Mouse (Mus musculus) fibroblast of lung, adult 2 months (primary cell): ENCODE data around the gene Pan3.
A peak's percentile ranks its signal among the peaks of the same experiment; 100 is the strongest.

Experiments used
- DNase-seq: peaks from one replicate; pipeline ENCODE4 v3.0.0-alpha.2; 2011; ENCODE audit warnings: low read depth

The Pan3 gene

GRCm38 (mm10) chr5:147429535-147430305, at the start of gene Pan3:
Gene Pan3 (plus strand): TSS chr5:147430161.
- DNase-seq: peak; percentile 79

DNA sequence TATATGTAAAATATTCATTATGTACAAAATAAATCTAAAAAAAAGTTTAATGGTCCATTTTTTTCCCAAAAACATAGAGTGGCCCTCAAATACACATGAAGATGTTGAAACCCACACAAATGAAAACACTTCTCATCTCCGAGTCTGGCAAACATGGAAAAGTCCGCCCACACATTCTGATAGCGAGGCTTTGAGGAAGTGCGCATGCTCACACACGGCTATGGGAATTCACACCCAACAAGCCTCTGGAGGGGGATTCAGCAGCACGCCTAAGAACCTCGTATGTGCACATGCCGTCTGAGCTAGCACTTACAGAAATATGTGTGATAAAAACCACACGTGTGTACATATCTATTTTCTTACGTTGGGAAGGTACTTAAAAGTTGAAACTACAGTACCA, 48.6 kb upstream of the Pan3 start:
- no peak for DNase-seq

DNA sequence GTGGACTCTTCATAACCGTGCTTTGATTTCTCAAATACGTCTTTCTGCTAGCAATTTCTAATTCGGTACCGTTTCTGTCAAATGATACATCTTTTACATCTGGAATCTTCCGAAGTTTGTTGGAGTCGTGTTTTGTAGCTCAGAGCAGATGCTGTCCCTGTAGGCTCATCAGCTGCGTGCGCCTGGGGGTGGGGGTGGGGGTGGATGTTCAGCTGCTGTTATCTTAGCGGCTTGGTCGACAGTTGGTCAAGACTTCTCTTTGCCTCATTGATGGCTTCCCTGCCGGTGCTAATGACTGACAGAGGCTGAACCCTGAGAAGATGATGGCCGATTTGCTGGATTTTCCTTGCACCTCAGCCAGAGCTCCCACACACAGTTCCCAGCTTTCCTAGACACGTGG, 43.1 kb upstream of the Pan3 start:
- no peak for DNase-seq

GRCm38 (mm10) chr5:147388376-147389008, 41.5 kb upstream of the Pan3 start:
- no peak for DNase-seq

GRCm38 (mm10) chr5:147389052-147389451, 40.9 kb upstream of the Pan3 start:
- no peak for DNase-seq

DNA sequence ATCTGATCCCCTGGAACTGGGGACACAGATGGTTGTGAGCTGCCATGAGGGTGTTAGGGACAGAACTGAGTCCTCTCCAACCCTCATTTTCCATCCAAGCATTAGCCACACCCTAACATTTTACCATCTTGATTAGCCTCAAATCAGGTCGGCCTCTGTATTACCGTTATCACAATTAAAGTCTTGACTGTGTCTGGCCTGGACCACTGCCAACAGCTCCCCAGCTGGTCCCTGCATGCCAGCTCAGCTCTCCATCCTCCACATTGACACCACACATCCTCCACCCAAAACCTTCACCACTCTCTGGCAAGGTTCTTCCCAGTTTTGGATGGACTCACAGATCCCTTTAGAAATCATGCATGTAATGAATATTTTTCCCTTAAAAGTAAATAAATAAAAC, 39.2 kb upstream of the Pan3 start:
- DNase-seq: no peak

DNA sequence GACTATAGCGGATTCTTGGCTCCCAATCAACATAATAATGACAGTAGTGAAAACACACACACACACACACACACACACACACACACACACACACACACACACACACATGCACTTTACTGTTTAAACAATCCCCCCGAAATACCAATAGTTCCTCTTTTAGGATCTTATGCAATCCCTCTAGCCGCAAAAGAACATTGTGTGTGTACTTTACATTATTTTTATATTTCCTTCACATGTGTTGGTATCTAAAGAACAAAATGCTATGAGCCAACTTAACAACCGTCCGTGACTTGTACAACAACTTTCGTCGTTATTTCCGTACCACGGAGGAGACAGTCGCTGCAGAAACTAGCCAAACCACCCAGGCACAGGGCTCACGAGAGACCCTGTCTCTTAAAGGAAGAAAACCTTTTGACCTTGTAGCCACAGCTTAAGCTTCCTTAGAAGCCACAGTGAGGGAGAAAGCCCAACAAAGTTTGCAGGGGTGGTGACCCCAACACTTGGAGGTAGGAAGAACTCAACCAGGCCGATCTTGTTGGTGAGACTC, 37.2 kb upstream of the Pan3 start:
- DNase-seq: no peak

GRCm38 (mm10) chr5:147395050-147395449, 34.9 kb upstream of the Pan3 start:
- no peak for DNase-seq

GRCm38 (mm10) chr5:147399843-147400504, 30.0 kb upstream of the Pan3 start, which contains the start of gene Flt3:
Gene Flt3 (minus strand): TSS chr5:147400489.
- DNase-seq: no peak

DNA sequence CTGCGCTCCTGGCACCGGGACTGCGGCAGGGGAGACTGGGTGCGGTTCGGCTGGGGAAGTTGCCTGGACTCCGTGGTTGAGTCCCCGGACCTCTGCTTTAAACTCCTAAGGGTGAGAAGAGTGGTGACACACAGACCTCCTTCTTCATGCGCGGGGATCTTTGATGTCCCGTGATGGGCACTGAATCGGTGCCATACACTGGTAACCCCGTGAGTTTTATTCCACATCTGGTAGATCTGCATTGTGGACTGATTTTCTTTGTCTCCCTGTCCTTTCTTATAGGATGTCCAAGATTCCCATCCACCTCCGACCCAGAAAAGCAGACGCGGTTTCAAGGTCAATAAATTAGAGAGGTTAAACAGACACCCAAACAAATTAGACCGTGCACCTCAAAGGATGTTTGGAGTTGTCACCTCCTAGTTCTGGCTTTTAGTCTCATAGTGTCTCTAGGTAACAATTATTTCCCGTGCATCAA, 29.4 kb upstream of the Pan3 start:
- no peak for DNase-seq

DNA sequence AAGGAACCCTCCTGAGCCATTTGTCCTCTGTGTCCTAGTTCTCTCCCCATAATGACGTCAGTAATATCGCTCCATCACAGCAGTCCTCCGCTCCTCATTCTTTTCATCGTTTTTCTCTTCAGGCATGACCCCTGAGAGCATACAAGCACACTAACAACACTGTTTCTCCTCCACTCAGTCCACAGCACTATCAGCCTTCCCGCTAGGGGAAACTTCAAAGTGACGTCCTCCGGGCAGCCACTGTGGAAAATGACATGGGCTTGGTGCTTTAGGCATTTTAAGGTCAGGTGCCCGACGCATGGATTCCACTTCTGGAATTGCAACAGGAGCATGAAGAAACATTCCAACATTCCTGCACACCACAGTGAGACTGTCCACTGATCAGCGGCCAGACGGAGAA, 28.9 kb upstream of the Pan3 start:
- no peak for DNase-seq

DNA sequence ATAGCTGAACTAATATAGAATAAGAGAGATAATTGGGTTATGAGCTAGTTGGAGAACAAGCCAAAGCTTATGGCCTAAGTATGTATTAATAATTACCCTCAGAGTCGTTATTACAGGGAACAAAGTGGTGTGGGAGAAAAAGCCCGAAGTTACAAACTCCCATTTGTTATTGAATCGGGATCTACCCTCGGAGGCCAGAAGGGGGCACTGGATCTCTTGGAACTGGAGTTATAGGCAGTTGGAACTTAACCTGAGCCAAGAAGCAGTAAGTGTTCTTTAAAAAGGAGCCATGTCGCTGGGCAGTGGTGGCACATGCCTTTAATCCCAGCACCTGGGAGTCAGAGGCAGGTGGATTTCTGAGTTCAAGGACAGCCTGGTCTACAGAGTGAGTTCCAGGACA, 27.5 kb upstream of the Pan3 start:
- peak; percentile 9 for DNase-seq

- DNase-seq: no peak
Measured at GRCm38 (mm10) chr5:147406135-147406534, 23.8 kb upstream of the Pan3 start.

DNA sequence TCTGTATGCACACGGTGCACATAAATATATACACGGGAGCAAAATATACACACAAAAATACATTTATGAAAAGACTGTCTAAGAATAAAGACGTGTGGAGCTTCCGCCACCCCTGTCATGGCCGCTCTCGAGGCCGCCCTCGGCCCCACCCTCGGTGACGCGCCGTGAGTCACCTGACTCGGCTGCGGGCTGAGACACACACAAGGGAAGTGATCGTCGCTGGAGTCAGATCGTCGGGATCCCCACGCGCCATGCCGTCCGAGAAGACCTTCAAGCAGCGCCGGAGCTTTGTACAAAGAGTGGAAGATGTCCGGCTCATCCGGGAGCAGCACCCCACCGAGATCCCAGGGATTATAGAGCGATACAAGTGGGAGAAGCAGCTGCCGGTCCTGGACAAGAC, 21.2 kb upstream of the Pan3 start:
- DNase-seq: no peak

GRCm38 (mm10) chr5:147410585-147410984, 19.4 kb upstream of the Pan3 start:
- no peak for DNase-seq

GRCm38 (mm10) chr5:147417986-147418385, 12.0 kb upstream of the Pan3 start:
- DNase-seq: no peak

- no peak for DNase-seq
Measured at GRCm38 (mm10) chr5:147418394-147419121, 11.4 kb upstream of the Pan3 start.

DNA sequence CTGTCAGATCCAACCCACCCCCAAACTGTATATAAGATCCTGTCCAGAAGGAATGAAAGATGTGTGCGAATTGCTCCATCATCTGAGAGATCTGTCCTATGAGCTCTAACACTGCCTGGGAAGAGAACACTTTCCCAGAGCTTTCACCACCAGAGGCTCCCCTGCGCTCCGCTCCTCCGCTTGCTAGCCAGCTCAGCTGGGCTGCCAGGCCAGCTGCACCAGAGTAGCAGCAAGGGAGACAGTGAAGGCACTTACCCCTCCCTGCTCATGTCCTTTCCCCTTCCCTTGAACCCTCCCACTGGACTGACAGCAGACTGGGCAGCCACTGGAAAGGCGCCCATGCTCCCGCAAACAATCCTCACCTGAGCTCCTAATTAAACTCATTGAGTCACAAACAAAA, 6.3 kb upstream of the Pan3 start:
- DNase-seq: no peak

GRCm38 (mm10) chr5:147426048-147426805, 3.7 kb upstream of the Pan3 start:
- no peak for DNase-seq

- DNase-seq: no peak
Measured at GRCm38 (mm10) chr5:147430361-147430935, 487 bp downstream of the Pan3 start.
